Mouse (Mus musculus) left cerebral cortex, adult 9 months (tissue): ENCODE measurements at regions not wholly inside any gene's neighbourhood (a gene's known extent, or its start where the extent isn't known, plus 50 kb on each side); places are given as distances from the start of the nearest gene placed in this dataset.

Source experiments
- DNase-seq, 2 experiments: peaks; one replicate each; pipeline ENCODE4 v3.0.0; 2022; ENCODE audit warnings: low spot score in 2 of 2

DNA sequence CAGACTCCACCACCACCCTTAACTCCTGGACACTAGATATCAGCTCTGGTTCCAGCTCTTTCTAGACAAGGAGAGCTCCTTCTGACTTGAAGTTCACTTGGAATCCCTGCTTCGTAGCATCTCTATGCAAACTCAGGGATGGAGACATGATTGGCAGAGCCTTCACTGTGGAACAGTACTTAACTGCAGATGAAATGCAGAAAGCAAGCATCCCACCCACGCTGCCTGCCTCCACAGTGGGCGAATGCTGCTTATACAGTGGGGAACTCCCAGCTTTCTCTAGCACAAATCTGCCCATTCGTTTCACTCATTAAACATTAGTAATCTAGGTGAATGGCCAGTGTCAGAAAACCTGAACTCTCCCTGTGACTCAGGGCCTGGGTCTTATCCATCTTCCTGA is 92.0 kb upstream of the Coch start:
- DNase-seq = peak; percentile 6 to 33

DNA sequence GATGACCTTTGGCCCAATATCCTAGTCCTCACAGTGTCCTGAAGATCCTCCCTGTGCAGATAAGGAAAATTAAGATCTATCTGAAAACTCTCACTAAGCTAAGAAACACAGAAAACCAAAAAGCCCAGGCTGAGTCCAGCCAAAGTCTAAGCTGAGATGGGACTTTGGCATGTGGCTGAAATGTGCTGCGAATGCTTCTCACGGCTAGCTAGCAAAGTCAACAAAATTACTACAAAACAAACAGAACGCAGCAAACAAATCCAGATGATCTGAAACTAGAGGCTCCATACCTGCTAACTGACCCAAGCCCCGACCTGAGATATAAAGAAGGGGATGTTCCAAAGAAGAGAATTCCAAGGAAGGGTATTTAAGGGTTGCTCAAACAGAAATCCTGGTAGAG is 90.4 kb upstream of the Coch start:
- DNase-seq = no peak

DNA sequence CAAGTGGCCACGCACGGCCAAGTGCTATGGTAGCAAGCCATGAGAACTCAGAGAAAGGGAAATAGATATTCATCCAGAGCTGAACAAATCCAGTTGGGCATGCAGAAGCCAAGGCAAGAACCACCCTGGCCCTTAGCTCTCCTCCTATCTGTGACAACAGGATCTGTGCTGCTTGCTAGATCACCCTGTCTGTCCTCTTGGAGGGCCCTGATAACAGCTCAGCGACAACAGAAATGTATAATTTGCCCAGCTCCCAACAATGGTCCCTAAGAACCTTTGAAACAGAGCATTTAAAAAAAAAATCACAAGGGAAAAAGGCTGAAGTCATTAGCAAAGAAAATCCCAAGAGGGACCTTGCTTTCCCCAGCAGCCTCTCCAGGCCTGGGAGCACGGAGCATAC is 89.4 kb upstream of the Coch start:
- no peak for DNase-seq

DNA sequence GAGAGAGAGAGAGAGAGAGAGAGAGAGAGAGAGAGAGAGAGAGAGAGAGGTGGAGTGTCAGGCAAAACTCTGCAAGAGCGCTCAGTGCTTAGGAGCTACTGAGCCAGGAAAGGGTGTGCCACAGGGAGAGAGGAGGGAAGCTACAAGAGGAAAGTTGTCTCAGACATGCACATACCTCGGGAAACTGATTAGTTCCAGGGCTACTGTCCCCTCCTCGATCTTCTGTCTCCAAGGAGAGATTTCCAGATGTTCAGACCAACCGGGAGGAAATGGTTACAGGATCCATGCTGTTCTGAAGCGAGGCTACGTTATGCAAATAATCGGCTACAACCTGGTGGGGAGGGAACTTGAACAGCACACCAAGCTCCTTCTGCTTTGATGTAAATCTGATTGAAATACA is 88.6 kb upstream of the Coch start:
- DNase-seq = no peak

DNA sequence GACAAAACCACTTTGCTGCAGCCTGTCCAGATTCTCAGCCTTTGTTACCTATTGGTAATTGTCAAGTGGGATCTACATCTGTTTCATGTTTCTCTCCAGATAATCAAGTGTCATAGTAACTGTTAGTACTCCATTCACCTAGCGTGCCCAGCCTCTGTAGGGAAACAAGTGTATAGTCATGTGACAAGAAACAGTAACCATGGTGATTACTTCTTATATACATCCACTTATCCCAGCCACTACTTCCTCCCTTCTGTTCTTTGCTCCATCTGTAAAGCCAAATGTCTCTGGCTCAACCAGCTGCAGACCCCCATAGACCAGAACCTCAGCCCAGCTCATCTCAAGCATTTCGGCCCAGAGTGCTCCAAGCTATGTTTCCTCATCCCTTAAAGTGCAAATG is 83.1 kb upstream of the Coch start:
- DNase-seq = no peak

DNA sequence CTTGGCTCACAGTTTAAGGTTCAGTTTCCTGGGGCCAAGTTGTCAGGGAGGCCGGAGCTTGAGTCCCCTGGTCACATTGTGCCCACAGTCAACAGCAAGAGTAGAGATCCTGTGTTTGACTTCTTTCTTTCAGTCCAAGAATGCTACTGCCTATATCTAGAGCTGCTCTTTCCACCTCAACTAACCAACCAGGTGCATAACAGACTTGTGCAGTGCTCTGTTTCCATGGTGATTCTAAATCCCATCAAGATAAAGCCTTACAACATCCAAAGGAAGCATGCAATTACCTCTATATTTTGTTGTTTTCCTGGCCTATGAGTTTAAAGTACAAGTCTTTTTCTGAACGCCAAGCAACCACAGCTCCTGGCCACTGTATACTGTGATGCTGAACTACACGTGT is 76.4 kb upstream of the Coch start:
- no peak for DNase-seq

DNA sequence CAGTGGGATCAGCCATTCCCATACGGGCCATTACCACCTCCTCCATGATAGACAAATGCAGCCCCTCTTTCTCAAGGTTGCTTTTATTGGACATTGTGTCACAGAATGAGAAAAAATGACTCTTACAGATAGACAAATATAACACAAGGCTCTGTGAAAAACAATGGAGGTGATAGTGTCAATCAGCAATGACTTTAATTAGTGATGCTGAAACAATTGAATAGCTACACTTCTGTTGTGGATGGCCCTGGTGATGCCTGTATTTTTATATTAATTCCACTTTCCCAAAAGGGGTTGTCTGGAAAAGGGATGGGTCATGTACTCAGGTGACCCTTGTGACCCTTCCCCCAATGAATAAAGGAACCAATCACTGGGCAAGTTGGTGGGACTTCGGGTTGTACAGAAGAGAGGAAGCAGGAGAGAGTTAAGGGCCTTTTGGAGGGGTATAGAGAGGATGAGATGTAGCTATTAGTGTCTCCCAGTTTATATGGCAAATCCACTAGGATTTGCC is 71.5 kb upstream of the Coch start:
- no peak for DNase-seq

DNA sequence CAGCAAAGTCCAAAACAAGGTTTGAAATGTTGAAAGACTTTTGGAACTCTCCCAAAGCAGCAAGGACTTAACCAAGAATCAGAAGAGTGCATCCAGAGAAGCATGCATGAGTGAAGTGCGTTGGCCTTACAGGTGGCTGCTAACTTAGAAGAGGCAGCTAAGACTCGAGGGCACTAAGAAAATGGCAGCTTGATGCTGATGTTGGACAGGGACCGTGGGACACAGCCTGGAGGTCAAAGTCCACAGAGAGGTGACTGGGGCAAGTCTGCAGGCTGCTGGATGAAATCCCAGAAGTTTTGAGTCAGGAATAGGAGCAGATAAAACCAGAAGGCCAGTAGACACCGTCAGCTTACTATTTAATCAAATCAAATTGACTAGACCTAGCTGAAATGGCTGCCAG is 69.3 kb upstream of the Coch start:
- no peak for DNase-seq

DNA sequence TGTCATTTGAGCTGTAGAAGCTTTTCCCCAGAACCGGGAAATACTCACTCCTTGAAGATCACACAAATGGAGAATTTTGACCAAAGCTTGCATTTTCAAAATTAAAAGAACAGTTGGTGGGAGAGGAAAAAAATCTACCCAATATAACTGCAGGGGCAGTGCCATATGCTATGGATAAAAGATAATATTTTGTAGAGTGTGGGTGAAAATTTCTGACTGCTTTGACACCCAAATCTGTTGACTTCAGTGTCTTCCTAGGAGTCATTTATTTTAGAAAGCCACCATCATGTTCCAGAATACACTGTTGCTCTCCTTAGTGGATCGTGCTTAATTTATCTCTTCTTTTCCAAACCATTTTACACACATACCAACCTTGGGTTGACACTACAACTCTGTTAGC is 65.3 kb upstream of the Coch start:
- DNase-seq = peak in 1 of 2 experiments; percentile 10

DNA sequence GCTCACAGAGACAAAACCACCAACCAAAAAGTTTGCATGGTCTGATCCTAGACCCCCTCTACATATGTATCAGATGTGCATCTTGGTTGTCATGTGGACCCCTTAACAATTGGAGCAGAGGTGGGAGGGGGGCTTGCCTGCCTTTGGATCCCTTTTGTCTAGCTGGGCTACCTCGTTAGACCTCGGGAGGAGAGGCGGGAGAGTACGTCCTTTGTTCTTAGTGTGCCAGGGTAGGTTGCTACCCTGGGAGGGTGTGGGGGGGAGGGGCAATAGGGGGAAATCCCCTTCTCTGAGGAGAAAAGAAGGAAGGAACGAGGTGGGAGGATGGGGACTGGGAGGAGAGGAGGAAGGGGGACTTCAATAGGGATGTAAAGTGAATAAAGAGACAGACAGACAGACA is 58.5 kb upstream of the Coch start:
- no peak for DNase-seq

DNA sequence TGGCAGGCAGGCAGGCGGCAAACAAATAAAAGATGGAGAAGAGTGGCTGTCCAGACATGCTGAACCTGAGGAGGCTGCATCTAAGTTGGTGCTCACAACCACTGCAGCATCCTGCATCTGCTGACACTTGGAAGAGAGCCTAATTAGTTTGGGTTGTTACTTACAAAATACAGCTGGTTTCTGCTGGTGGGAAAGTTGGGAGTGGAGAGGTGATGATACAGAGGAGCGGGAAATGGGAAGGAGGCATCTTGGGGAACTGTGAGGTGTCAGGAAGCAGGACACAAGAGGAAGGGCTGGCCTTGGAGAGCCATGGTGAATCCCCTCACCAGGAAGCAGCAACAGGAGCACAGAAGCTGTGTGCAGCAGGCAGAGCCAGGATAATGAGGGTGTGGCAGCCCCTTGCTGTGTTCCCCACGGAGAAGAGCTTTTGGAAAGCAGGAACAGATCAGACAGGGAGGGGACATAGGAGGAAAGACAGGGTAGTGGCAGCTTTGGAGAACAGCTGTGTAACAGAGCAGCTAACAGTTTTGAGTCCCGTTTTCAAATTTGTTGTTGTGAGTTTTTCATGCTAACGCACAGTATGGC is 58.0 kb upstream of the Coch start:
- no peak for DNase-seq
